Mouse (Mus musculus) heart, postnatal 0 days (tissue): ENCODE measurements around the gene Igsf21.

Experiments used
- CTCF ChIP-seq: IDR thresholded peaks from 2 replicates; pipeline ENCODE4 v1.5.1; 2016; ENCODE audit warnings: antibody characterized with exemption, control low read depth, low read depth
- EP300 ChIP-seq: IDR thresholded peaks from 2 replicates; pipeline ENCODE4 v1.6.1; 2016; ENCODE audit warnings: antibody characterized with exemption, low read depth

DNA sequence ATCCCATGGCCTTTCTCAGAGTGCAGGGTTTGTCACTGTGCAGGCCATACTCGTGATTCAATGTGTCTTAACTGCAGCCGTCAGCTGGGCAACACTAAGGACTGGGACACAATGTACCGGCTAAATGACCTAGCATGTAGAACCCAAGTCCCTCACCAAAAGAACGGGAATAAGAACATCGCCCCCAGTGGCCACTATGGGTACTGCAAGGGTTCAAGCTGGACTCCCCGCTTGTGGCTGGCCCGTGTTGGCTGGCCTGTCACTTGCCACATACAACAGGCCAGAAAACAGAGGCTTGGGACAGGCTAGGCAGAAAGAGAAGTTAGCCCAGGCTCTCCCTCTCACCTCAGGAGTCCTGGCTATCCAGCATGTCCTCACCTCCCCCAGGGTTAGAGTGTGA, 213.2 kb downstream of the Igsf21 start:
- TF ChIP-seq CTCF: peak; percentile 56
- no peak for TF ChIP-seq EP300
